Mouse (Mus musculus) hindbrain, embryonic 10.5 days (tissue): Measurements from ENCODE around the gene Sox5. TPM values are rescaled to one million over a fixed set of nuclear protein-coding genes. Genes with fewer than 3 reads are reported as not detected.

ENCODE experiments used
- DNase-seq: peaks from one replicate; pipeline ENCODE4 v3.0.0-alpha.2; 2017; ENCODE audit warnings: low spot score
- H3K27ac ChIP-seq: fragments of 300-500 bp; sonication (generic); 2 replicates; pipeline ENCODE4 v1.5.1; 2016; ENCODE audit warnings: mild to moderate bottlenecking, moderate library complexity
- H3K27me3 ChIP-seq: fragments of 300-500 bp; sonication (generic); 2 replicates; pipeline ENCODE4 v1.6.1; 2016; ENCODE audit warnings: mild to moderate bottlenecking; ENCODE audit not compliant: poor library complexity, insufficient read depth, severe bottlenecking
- H3K36me3 ChIP-seq: fragments of 300-500 bp; sonication (generic); 2 replicates; pipeline ENCODE4 v1.6.1; 2016; ENCODE audit warnings: mild to moderate bottlenecking, moderate library complexity
- H3K4me1 ChIP-seq: fragments of 300-500 bp; sonication (generic); replicated peaks from 2 replicates; pipeline ENCODE4 v1.6.1; 2016; ENCODE audit warnings: mild to moderate bottlenecking
- H3K4me3 ChIP-seq: fragments of 300-500 bp; sonication (generic); 2 replicates; pipeline ENCODE4 v1.5.1; 2016; ENCODE audit warnings: mild to moderate bottlenecking, moderate library complexity
- H3K9me3 ChIP-seq: fragments of 300-500 bp; sonication (generic); 2 replicates; pipeline ENCODE4 v1.6.1; 2016; ENCODE audit warnings: mild to moderate bottlenecking, moderate library complexity
- WGBS: fragments of 180-500 bp; shearing (Covaris S2); methylation state at CpG from one replicate; pipeline ENCODE4 v1.1.7; 2016; 5-methylcytosine and 5-hydroxymethylcytosine counted together
- polyA plus RNA-seq: library from polyadenylated mRNA; unstranded; fragments of >200 nt; fragmentation: Nextera tagmentation; extraction: Ambion mirVana; gene quantifications from 2 replicates; pipeline ENCODE4 v1.2.1, GENCODE M21; 2016

Gene Sox5
- polyA plus RNA-seq, 1 experiment from 2014 or later, result 30.6 TPM

GRCm38 (mm10) chr6:144445761-144446373 is 335.9 kb downstream of the Sox5 start:
- Histone ChIP-seq H3K4me1 (peaks cover 7% of the 10 kb centered on the region), H3K27ac (peak overlapping the region; percentile 30; the same call in 1 of the 2 replicates), H3K27me3 (no peaks in the 10 kb centered on the region), H3K9me3 (no peaks in the 10 kb centered on the region), H3K4me3 (no peak overlapping the region), H3K36me3 (no peaks in the 10 kb centered on the region)
- 61% methylated on average over 8 of the region's 8 CpGs for WGBS
- DNase-seq, result peak; percentile 20

GRCm38 (mm10) chr6:144444367-144444766 is 337.4 kb downstream of the Sox5 start:
- Histone ChIP-seq H3K4me3 (no peak overlapping the region), H3K36me3 (no peaks in the 10 kb centered on the region), H3K9me3 (no peaks in the 10 kb centered on the region), H3K27me3 (no peaks in the 10 kb centered on the region), H3K4me1 (peaks cover 7% of the 10 kb centered on the region), H3K27ac (no peak overlapping the region)
- 86% methylated on average over 5 of the region's 5 CpGs for WGBS
- DNase-seq, result no peak

GRCm38 (mm10) chr6:144443681-144444080 is 338.1 kb downstream of the Sox5 start:
- DNase-seq, result no peak
- Histone ChIP-seq H3K27ac (no peak overlapping the region), H3K36me3 (no peaks in the 10 kb centered on the region), H3K9me3 (no peaks in the 10 kb centered on the region), H3K4me1 (peaks cover 7% of the 10 kb centered on the region), H3K4me3 (no peak overlapping the region), H3K27me3 (no peaks in the 10 kb centered on the region)
- WGBS, result 81% methylated on average over 1 of the region's 1 CpGs

- Histone ChIP-seq H3K27me3 (no peaks in the 10 kb centered on the region), H3K36me3 (no peaks in the 10 kb centered on the region), H3K9me3 (0 out of 2 replicates have a peak, but pooled peaks cover 3% of the 10 kb centered on the region), H3K4me1 (peaks cover 6% of the 10 kb centered on the region; the same call in 1 of the 2 replicates), H3K4me3 (no peak overlapping the region), H3K27ac (no peak overlapping the region)
- 73% methylated on average over 5 of the region's 5 CpGs for WGBS
- DNase-seq, result no peak
These were observed 352.5 kb downstream of the Sox5 start for GRCm38 (mm10) chr6:144429276-144429675.

GRCm38 (mm10) chr6:144408030-144408429 is 373.7 kb downstream of the Sox5 start:
- no peaks in the 10 kb centered on the region for H3K36me3 ChIP-seq
- H3K9me3 ChIP-seq, result no peaks in the 10 kb centered on the region
- no peak overlapping the region for H3K27ac ChIP-seq
- no peaks in the 10 kb centered on the region for H3K4me1 ChIP-seq
- H3K4me3 ChIP-seq, result no peak overlapping the region
- no peak for DNase-seq
- 94% methylated on average over 3 of the region's 3 CpGs for WGBS
- no peaks in the 10 kb centered on the region for H3K27me3 ChIP-seq

- 44% methylated on average over 10 of the region's 10 CpGs for WGBS
- Histone ChIP-seq H3K27me3 (peaks cover 23% of the 10 kb centered on the region; the same call in 1 of the 2 replicates), H3K36me3 (no peaks in the 10 kb centered on the region), H3K27ac (peak overlapping the region; percentile 40), H3K4me3 (no peak overlapping the region), H3K4me1 (peaks cover 26% of the 10 kb centered on the region), H3K9me3 (no peaks in the 10 kb centered on the region)
- DNase-seq, result peak; percentile 37
These were observed 383.7 kb downstream of the Sox5 start for GRCm38 (mm10) chr6:144398115-144398514.

GRCm38 (mm10) chr6:144393151-144393550 is 388.6 kb downstream of the Sox5 start:
- peaks cover 26% of the 10 kb centered on the region; the same call in 1 of the 2 replicates for H3K27me3 ChIP-seq
- 80% methylated on average over 6 of the region's 6 CpGs for WGBS
- H3K27ac ChIP-seq, result no peak overlapping the region
- H3K4me3 ChIP-seq, result no peak overlapping the region
- no peak for DNase-seq
- peaks cover 17% of the 10 kb centered on the region for H3K4me1 ChIP-seq
- no peaks in the 10 kb centered on the region for H3K9me3 ChIP-seq
- no peaks in the 10 kb centered on the region for H3K36me3 ChIP-seq

GRCm38 (mm10) chr6:144389333-144390054 is 392.3 kb downstream of the Sox5 start:
- WGBS, result 79% methylated on average over 14 of the region's 14 CpGs
- Histone ChIP-seq H3K4me3 (no peak overlapping the region), H3K9me3 (no peaks in the 10 kb centered on the region), H3K27me3 (0 out of 2 replicates have a peak, but pooled peaks cover 5% of the 10 kb centered on the region), H3K36me3 (no peaks in the 10 kb centered on the region), H3K27ac (no peak overlapping the region; the same call in 1 of the 2 replicates), H3K4me1 (0 out of 2 replicates have a peak, but pooled peaks cover 3% of the 10 kb centered on the region)
- DNase-seq, result no peak

GRCm38 (mm10) chr6:144387539-144388255 is 394.1 kb downstream of the Sox5 start:
- DNase-seq, result peak; percentile 6

GRCm38 (mm10) chr6:144380641-144381040 is 401.1 kb downstream of the Sox5 start:
- no peaks in the 10 kb centered on the region; the same call in 1 of the 2 replicates for H3K27me3 ChIP-seq
- H3K27ac ChIP-seq, result no peak overlapping the region
- H3K4me1 ChIP-seq, result peaks cover 4% of the 10 kb centered on the region
- 84% methylated on average over 6 of the region's 6 CpGs for WGBS
- H3K9me3 ChIP-seq, result no peaks in the 10 kb centered on the region
- no peaks in the 10 kb centered on the region for H3K36me3 ChIP-seq
- no peak for DNase-seq
- H3K4me3 ChIP-seq, result no peak overlapping the region

More at GRCm38 (mm10) chr6:144387539-144388255, 394.1 kb downstream of the Sox5 start:
- Histone ChIP-seq H3K4me1 (no peaks in the 10 kb centered on the region), H3K9me3 (no peaks in the 10 kb centered on the region), H3K27ac (no peak overlapping the region), H3K4me3 (no peak overlapping the region), H3K27me3 (peaks cover 5% of the 10 kb centered on the region; the same call in 1 of the 2 replicates), H3K36me3 (no peaks in the 10 kb centered on the region)
- 77% methylated on average over 17 of the region's 17 CpGs for whole genome bisulfite sequencing

- Histone ChIP-seq H3K27me3 (no peaks in the 10 kb centered on the region; the same call in 1 of the 2 replicates), H3K4me3 (no peak overlapping the region), H3K36me3 (no peaks in the 10 kb centered on the region), H3K27ac (no peak overlapping the region), H3K9me3 (no peaks in the 10 kb centered on the region), H3K4me1 (peaks cover 4% of the 10 kb centered on the region)
- 84% methylated on average over 15 of the region's 15 CpGs for WGBS
- no peak for DNase-seq
These were observed 401.6 kb downstream of the Sox5 start for GRCm38 (mm10) chr6:144380171-144380570.

GRCm38 (mm10) chr6:144374810-144375209 is 407.0 kb downstream of the Sox5 start:
- no peak for DNase-seq
- no peaks in the 10 kb centered on the region for H3K9me3 ChIP-seq
- no peak overlapping the region for H3K4me3 ChIP-seq
- peaks cover 3% of the 10 kb centered on the region; the same call in 1 of the 2 replicates for H3K27me3 ChIP-seq
- 94% methylated on average over 11 of the region's 11 CpGs for WGBS
- H3K4me1 ChIP-seq, result 0 out of 2 replicates have a peak, but pooled peaks cover 3% of the 10 kb centered on the region
- H3K27ac ChIP-seq, result no peak overlapping the region
- no peaks in the 10 kb centered on the region for H3K36me3 ChIP-seq
